Mouse (Mus musculus): Measurements from ENCODE around the gene Tmem119.
A peak's percentile ranks its signal among the peaks of the same experiment; 100 is the strongest.
"Not testable (repeated sequence)": the region's sequence is repeated elsewhere in the genome, so short reads cannot be mapped to it uniquely, and the experiment has no call there.

Tmem119 gene

DNA sequence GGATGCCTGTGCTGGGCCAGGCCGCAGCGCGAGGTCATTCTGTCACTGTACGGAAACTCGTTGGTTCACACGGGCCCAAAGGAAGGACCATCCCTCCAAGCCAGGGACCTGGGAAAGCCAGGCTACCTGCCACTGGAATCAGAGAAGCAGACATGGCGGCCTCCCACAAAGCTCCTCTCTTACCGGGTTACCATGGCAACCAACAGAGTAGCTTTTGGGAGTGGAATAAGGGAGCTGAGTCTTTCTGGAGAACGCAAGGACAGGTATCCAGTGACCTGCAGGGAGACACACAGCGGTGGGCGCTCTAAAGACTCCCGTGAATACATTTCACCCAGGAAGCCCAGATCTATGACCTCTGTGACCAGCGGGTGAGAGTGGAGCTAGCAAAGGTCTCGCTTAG is 18.3 kb upstream of the Tmem119 start:
- no peak for DNase-seq (ENCODE audit: low spot score in 2 of 2)

DNA sequence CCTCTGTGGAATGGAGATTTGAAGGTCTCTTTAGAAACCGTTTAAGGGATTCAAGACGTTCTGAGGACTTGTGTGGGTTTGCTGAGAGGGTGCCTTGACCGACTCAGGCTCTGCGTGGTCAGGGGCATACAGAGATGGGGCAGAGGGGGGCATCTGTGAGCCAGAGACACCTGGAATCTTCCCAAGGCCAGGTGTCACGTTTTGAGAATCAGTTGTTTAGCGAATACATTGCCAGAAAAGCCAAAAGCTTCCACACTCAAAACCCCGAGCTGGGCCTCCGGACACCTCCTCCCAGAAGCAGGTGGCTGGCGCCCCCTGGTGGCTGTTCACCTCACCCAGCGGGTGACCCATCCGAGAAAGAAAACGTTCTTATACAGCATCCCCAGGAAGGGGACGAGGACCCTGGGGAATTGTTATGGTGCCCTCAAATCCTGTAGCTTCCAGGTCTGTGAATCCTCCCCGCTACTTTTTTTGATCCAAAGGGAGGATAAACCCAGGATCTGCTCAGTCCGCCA is 15.4 kb upstream of the Tmem119 start:
- peak; percentile 49 to 63 for DNase-seq (ENCODE audit: low spot score in 2 of 2)

DNA sequence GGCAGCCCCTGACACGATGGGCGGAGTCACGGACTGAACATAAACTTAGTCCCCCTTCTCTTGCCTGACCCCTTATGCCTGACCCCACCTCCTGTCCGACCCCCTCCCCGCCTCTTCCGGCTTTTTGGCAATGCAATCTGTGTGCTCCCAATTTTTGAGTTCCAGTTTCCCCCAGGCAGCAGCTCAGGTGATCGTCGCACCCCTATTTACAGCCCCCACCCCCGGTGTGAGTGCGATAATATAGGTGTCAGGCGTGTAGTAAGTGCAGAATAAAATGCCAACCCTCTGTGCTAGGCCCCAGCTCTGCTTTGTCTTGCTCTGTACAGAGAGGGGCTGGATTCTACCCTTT is 14.7 kb upstream of the Tmem119 start:
- DNase-seq (ENCODE audit: low spot score in 2 of 2), result no peak

DNA sequence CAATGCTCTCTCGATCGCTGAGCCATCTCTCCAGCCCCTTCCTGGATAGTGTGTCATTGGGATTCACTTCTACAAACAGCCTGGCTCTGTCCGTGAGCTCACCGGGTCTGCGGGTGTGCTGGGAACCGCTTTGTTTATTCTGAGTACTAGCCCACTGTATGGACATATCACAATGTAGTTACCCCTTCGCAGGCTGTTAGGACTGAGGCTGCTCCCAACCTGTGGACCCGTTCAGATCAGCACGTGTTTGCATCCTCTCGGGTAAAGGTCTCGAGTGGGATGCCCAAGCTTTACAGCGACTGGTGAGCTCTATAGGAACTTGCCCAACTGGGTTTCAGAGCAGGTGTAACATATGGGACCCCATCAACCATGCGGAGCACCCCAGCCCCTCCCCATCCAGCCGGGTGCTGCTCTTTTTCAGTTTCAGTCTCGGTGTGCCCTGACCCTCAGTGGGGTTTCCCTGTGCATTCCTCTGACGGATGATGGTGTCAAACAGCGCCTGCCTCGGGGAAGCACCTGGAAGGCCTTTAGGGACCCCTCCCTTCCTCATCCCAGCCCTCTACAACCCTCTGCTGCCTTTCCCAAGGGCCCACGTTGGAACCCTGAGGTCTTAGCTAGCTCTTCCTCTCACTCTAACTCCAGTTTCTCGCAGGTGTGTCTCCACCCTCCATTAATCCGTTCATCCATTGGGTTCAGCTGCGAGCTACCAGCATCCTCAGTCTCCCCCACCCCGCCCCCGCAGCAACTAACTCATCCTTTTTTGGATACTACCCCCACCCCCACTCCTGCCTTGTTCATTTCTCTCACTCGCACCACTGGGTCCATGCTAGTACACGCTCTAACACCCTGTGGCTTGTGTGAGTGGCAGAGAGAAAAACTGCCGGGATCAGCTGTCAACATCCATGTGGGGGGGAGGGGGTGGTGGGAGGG is 14.1 kb upstream of the Tmem119 start:
- no peak for DNase-seq (ENCODE audit: low spot score in 2 of 2)

DNA sequence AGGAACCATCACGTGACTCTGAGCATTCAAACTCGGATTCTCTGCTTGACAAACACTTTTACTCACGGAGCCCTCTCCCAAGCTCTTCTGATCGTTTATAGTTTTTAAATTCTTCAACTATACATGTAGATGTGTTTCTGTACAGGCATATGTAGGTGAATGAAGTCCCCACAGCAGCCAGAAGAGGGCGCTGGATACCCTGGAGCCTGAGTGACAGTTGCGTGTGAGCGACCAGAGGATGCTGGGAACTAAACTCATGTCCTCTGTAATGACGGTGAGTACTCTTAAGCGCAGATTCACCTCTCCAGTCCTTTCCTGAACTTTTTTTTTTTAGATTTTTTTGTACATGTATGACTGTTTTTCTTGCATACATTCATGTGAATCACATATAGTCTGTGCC is 13.3 kb upstream of the Tmem119 start:
- no peak for DNase-seq (ENCODE audit: low spot score in 2 of 2)

DNA sequence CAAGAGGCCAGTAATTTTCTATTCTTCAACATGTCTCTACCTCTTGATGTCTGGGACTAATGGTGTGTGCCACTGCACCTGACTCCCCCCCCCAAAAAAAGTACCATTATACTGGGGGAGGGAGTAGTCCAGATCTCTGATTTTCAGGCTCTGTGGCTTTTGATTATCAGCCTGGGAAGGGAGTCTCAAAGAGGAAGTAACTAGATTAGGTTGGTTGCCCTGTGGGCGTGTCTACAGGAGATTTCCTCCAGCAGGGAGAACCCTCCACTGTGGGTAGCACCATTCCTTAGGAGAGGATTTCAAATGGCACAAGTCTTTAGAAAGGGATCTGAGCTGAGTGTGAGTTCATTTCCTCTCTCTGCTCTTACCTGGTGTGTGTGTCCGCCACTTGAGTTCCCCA is 12.3 kb upstream of the Tmem119 start:
- DNase-seq (ENCODE audit: low spot score in 2 of 2), result no peak

DNA sequence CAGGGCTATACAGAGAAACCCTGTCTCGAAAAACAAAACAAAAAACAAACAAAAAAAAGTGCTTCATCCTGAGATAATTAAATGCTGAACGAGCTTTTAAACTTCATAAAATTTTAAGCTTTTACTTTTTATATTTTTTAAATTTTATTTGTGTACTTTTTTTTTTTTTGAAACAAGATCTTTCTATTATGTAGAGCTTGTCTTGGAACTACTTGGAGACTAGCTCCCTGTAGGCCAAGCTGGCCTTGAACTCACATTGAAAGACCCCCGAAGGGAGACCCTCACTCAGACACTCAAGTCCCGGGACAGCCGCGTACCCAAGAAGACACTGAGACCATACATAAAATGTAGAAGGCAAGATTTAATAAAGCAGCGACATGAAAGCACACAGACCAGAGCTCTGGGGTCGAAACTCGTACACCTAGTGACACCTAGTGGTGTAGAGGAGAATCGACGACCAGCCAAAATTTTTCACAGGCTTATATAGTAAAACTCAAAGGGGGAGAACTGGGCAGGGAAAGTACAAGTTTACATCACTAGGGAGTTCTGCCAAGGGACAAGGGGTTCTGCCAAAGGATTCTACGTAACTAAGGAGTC is 11.6 kb upstream of the Tmem119 start:
- DNase-seq (ENCODE audit: low spot score in 2 of 2), result not testable (repeated sequence)

DNA sequence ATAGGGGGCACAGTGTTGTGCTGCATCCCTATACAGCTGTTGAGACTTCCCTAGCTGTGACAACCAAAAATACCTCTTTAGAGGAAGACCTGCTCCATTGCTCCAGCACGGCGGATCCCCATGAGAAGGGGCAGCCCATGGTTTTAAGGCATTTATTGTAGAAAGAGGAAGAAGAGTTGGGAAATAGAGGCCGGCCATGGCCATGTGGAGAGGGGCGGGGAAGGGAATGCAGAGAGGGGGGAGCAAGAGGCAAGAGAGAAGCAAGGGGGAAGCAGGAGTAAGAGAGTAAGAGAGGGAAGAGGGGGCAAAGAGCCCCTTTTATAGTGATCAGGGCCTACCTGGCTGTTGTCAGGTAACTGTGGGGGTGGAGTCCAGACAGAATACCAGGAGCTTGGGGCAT is 9.8 kb upstream of the Tmem119 start:
- DNase-seq (ENCODE audit: low spot score in 2 of 2), result no peak

DNA sequence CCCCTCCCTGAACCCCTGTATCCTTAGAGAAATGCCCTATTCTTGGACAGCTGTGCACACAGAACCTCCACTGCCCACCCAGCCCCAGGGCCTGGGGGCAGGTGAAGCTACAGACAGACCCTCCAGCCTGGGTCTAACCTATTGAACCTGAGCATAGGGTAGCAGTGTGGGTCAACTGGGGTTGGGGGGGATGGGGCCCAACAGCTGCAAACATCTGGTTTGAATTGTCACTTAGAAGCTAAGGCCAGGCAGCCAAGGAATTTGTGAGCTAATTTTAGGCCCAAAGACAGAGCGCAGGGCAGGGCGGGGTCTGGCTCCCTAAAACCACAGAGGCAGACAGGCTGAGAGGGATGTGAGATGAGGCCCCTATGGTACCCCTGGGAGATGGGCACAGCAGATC is 7.9 kb upstream of the Tmem119 start:
- no peak for DNase-seq (ENCODE audit: low spot score in 2 of 2)

DNA sequence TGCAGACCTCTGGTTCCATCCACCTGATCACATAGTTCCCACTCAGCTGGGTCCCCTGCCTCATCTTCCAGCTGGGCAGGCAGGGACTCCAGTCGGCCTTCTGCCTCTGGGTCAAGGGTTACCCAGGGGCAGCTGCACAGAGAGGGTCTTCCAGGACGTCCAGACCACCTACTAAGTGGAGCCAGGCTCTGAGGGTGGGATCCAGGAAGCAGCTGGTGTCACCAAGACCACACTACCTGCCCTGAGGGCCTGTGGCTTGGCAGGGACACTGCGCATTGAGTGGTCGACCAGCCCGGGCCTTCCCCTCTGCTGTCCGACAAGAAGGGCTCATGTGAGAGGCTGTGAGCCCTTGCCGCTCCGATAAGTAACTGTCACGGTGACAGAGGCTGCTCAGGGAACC is 7.4 kb upstream of the Tmem119 start:
- DNase-seq (ENCODE audit: low spot score in 2 of 2), result no peak

DNA sequence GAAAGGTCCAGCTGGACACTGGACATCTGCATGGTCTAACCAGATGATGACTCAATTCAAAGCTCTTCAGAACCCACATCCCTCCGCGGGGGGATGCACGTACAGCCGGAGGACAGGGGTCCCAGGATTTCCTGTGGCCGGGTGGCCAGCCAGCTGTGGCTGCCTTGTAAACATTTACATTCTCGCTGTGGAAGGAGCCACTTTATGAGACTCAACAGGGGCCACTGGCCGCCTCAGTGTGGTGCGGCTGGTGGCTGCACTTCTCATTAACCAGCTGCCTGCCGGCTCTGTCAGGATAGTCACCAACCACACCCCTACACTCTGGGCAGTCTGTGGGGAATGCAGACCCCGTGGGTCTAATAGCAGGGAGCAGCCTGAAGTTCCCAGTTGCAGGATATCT is 6.1 kb upstream of the Tmem119 start:
- DNase-seq (ENCODE audit: low spot score in 2 of 2), result no peak

DNA sequence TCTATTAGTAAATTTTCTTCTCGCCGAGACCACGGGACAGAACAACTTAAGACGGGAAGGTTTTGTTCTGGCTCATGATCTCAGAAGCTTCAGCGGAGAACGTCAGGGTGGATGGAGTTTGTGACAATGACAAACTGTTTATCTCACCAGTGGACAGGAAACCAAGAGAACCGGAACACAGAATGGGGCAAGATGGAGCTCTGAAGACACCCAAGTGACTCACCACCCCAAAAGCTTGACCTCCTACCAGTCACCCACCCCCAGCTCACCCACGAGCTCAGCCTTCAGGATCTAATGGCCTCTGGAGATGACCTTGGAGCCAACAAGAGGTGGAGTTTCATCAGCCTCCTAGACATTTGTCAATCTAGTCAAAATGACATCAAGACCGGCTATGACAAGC is 5.0 kb upstream of the Tmem119 start:
- DNase-seq (ENCODE audit: low spot score in 2 of 2), result no peak

DNA sequence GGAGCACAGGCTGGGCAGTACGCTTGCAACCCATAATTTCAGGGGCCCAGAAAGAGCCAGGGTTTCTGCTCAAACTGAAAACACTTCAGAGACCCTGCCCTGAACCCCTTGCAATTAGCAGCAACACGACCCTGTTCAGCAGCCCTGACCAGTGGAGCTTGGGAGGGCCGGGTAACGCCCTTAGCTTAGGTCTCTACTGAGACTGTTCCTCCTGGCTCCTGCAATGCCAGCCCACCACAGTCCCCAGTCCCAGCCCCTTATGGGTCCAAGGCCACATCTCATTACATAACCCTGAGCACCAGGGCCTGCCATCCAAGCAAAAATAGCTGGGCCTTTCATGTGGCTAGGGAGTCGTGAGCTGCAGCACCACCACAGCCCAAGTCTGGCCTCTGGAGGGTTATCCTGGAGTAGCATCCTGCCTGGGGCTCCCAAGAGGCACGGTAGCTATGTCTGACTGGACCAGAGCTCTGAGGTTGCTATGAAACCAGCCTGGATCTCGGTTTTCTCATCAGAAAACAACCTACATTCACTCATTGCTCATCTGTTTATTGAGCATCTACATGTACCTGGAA is 4.2 kb upstream of the Tmem119 start:
- no peak for DNase-seq (ENCODE audit: low spot score in 2 of 2)

DNA sequence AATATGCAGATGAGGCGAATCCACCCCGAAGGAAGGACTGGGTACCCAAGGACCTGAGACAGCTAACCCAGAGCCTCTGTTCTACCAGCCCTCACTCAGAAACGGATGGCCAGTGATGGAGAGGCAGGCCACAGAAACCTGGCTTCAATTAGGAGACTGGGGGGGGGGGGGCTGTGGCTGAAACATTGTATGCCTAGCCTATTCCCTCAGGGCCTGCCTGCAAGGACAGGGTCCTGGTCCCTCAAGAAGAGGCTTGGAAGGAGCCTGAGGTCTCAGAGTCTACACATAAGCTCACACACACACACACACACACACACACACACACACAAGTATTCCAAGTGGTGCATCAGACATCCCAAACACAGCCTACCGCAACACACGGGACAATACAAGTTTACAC is 625 bp downstream of the Tmem119 start:
- no peak for DNase-seq (ENCODE audit: low spot score in 2 of 2)

DNA sequence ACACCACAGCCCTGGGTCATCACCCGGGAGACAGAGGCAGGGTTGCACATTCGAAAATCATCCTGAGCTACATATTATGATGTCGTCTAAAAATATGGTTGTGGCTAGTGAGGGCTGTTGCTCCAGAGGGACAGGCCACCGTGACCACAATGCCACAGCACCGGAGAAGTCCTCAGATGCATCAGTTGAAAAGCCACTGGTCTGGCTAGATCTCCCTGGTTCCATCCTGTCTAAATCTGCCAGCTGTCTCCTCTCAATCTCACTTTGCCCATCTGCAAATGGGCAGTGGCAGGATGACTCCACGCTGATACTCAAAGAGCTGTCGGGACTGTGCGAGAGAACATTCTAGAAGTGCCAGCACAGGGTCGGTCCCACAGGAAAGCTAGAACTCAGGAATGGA is 1.8 kb downstream of the Tmem119 start:
- no peak for DNase-seq (ENCODE audit: low spot score in 2 of 2)

DNA sequence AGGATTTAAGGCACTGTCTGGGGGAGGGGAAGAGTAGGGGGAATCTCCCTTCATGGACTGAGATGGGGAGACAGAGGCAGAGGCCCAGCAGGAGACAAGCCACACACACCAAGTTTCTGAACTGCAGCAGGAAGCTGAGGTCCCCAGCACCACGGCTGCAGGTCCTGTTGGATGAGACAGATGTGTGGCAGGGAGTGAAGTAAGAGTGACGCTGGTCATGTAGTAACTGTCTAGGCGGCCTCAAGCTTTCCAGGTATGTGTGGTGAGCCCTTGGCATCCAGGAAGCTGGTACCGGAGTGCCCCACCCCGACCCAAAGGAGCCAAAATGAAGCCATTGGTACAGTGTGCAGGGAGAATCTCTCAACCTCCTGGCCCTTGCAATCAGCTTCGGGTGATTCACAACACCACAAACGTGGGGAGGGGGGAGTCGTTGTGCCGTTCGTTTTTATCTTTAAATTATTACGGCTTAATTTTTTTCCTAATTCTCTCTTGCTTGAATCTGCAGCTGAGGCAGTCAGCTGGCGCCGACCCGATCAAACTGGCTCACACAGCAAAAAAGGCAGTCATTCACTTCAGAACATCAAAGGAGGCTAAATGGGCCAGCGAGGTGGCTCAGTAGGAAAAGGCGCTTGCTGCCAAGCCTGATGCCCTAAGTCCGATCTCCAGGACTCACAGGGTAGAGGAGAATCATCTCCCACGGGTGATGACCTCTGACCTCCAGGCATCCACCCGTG is 3.0 kb downstream of the Tmem119 start:
- no peak for DNase-seq (ENCODE audit: low spot score in 2 of 2)

DNA sequence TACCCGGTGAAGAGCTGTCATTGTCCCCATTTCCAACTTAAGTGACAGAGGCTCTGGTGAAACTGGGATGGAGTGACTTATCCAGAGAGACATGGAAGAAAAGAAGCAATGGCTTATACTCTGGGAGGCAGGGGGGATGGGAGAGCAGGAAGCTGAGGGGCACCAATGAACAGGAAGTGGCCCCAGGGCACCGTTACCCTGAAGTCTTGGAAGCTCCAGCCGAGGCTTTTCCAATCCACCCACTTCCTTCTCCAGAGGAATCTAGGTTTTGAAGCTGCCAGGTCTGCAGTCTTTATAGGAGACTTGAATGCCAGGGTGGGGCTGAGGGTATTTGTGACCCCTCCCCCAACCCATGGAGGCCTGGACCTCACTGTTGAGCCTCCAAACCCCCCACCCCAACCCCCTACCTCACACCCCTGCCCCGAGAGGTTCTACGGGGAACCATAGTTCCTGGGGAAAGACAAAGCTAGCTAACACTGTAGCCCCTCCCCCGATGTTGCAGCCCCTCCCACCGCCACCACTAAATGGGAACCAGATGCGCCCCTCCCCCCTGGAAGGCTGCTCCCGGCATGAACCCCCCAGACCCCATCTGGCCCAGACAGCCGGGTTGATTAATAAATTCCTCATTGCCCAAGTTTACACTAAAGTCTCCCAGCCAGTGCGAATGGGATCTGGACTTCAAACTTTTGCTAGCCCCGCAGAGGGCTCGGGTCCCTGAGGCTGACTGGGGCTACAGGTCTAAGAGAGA is 3.7 kb downstream of the Tmem119 start:
- no peak for DNase-seq (ENCODE audit: low spot score in 2 of 2)

DNA sequence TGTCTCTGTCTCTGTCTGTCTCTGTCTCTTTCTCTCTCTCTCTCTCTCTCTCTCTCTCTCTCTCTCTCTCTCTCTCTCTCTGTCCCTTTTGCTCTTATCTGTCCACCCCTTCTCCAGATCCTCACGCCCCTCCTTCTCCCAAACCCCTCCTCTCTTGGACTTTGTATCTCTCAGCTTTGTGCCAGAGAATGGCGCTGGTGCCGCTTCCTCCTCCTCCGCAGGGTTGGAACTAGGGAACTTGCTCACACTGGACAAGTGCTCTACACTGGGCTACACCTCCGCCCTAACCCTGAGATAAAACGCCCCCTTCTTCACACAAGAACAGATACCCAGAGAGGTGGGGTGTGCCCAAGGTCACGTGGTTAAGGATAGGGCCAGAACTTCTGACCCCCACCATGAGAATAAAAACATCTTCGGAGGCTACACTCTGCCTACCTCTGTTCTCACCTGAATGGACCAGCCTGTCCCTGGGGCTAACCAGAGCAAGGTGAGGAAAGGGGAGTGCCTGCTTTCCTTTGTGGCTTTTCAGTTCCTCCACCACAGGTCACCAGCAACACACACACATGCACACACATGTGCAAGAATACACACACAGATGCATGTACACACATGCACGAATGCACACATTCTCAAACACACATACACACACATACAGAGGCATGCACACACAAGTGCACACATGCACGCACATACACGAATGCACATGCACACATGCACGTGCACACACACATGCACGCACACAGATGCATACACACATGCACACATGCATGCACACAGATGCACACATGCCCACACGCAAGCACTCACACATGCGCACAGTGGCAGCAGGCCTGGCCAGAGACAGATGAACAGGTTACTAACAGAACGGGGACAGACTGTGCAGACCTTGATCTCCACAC is 8.9 kb downstream of the Tmem119 start:
- no peak for DNase-seq (ENCODE audit: low spot score in 2 of 2)

DNA sequence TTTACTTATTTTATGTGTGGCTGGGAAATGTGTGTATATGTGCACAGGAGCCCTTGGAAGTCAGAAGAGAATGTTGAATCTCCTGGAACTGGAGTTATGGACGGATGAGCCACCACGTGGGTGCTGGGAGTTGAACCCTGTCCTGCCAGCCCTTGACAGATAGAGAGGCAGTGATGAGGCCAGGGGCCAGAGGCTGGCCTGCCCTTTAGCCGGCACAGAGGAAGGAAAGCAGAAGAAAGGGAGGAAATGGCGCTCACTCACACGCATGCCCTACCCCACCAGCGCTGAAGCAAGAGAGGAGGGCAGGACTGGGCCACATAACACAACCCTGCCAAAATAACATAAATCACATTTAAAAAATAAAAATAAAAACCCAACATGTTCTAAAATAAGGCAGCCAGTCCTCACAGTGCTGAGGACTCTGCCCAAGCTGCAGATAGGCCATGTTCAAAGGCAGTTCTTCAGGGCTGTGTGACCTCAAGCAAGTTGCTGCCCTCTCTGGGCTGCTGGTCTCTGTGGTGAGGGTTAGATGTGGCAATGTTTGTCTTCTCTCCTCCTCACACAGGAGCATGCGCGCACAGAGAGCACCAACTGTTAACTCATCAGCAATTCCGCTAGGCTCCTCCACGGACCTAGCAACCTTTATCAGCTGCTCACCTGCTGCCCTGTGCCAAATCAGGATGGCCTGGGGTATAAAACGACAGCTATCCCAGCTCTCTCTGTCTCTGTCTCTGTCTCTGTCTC is 9.7 kb downstream of the Tmem119 start:
- DNase-seq (ENCODE audit: low spot score in 2 of 2), result no peak

Measured in right cerebral cortex, adult 2 months (tissue).